Mouse (Mus musculus) liver, postnatal 0 days (tissue): Measurements from ENCODE around the gene Gm20708.

ENCODE experiments used
- CTCF ChIP-seq: sonication (generic); IDR thresholded peaks from 2 replicates; pipeline ENCODE4 v1.5.1; 2016; ENCODE audit warnings: antibody characterized with exemption, low read depth
- EP300 ChIP-seq: IDR thresholded peaks from 2 replicates; pipeline ENCODE4 v1.6.1; 2016; ENCODE audit warnings: antibody characterized with exemption, low read depth, mild to moderate bottlenecking

- no peak for TF ChIP-seq CTCF
- TF ChIP-seq EP300: no peak
These were observed 34.0 kb downstream of the Gm20708 start for GRCm38 (mm10) chr11:117843434-117843833.
